Mouse (Mus musculus) lung, adult 18-20 months (tissue): ENCODE data around the gene Cyp4f39.

Experiments
- DNase-seq, 2 experiments: peaks; one replicate each; pipeline ENCODE4 v3.0.0; 2022; ENCODE audit warnings: mixed read lengths in 2 of 2

Cyp4f39 gene

GRCm38 (mm10) chr17:32452482-32452881 lies at the start of gene Cyp4f39:
Cyp4f39 (plus strand) TSS chr17:32452723.
- peak; percentile 38 to 63 for DNase-seq

- DNase-seq, result peak in 1 of 2 experiments; percentile 28
These were observed 49.8 kb upstream of the Cyp4f39 start for GRCm38 (mm10) chr17:32402779-32403157.

- DNase-seq, result no peak
These were observed 49.1 kb upstream of the Cyp4f39 start, which contains the start of gene Rasal3 for GRCm38 (mm10) chr17:32403417-32403816. Rasal3 (minus strand) TSS chr17:32403583.

- DNase-seq, result no peak
These were observed 40.6 kb upstream of the Cyp4f39 start for GRCm38 (mm10) chr17:32411898-32412297.

GRCm38 (mm10) chr17:32415417-32416020 lies 37.0 kb upstream of the Cyp4f39 start:
- DNase-seq, result no peak

- no peak for DNase-seq
These were observed 35.8 kb upstream of the Cyp4f39 start for GRCm38 (mm10) chr17:32416771-32417170.

GRCm38 (mm10) chr17:32419989-32420388 lies 32.5 kb upstream of the Cyp4f39 start:
- DNase-seq, result no peak

- no peak for DNase-seq
These were observed 31.7 kb upstream of the Cyp4f39 start for GRCm38 (mm10) chr17:32420781-32421180.

GRCm38 (mm10) chr17:32424034-32424433 lies 28.5 kb upstream of the Cyp4f39 start, which contains the start of gene Pglyrp2:
Pglyrp2 (minus strand) TSS chr17:32424167.
- no peak for DNase-seq

GRCm38 (mm10) chr17:32426610-32427009 lies 25.9 kb upstream of the Cyp4f39 start:
- no peak for DNase-seq

GRCm38 (mm10) chr17:32431972-32432371 lies 20.6 kb upstream of the Cyp4f39 start:
- DNase-seq, result no peak

- DNase-seq, result peak in 1 of 2 experiments; percentile 24
These were observed 18.2 kb upstream of the Cyp4f39 start for GRCm38 (mm10) chr17:32434324-32434723.

- no peak for DNase-seq
These were observed 17.4 kb upstream of the Cyp4f39 start for GRCm38 (mm10) chr17:32435151-32435550.

- DNase-seq, result no peak
These were observed 15.4 kb upstream of the Cyp4f39 start for GRCm38 (mm10) chr17:32437106-32437505.

- no peak for DNase-seq
These were observed 9.3 kb upstream of the Cyp4f39 start for GRCm38 (mm10) chr17:32443245-32443644.

GRCm38 (mm10) chr17:32445016-32445415 lies 7.5 kb upstream of the Cyp4f39 start:
- DNase-seq, result peak; percentile 13 to 17

GRCm38 (mm10) chr17:32447195-32447594 lies 5.3 kb upstream of the Cyp4f39 start:
- no peak for DNase-seq

GRCm38 (mm10) chr17:32449042-32449441 lies 3.5 kb upstream of the Cyp4f39 start:
- no peak for DNase-seq

- peak; percentile 11 to 27 for DNase-seq
These were observed 1.5 kb upstream of the Cyp4f39 start for GRCm38 (mm10) chr17:32450844-32451537.

- peak; percentile 67 to 76 for DNase-seq
These were observed 1.7 kb downstream of the Cyp4f39 start for GRCm38 (mm10) chr17:32454188-32454587.

GRCm38 (mm10) chr17:32454997-32455396 lies 2.5 kb downstream of the Cyp4f39 start:
- DNase-seq, result peak; percentile 42 to 61

GRCm38 (mm10) chr17:32468494-32468893 lies 16.0 kb downstream of the Cyp4f39 start:
- no peak for DNase-seq

GRCm38 (mm10) chr17:32470795-32471194 lies 18.3 kb downstream of the Cyp4f39 start:
- no peak for DNase-seq

GRCm38 (mm10) chr17:32472176-32472575 lies 19.7 kb downstream of the Cyp4f39 start:
- DNase-seq, result no peak
